Mouse (Mus musculus) induced T-regulatory cell, adult 2 months (primary cell): Measurements from ENCODE around the gene Adgrd1.

Experiments
- DNase-seq: peaks from one replicate; pipeline ENCODE4 v3.0.0-alpha.2; 2012; ENCODE audit warnings: low read depth

Gene Adgrd1

DNA sequence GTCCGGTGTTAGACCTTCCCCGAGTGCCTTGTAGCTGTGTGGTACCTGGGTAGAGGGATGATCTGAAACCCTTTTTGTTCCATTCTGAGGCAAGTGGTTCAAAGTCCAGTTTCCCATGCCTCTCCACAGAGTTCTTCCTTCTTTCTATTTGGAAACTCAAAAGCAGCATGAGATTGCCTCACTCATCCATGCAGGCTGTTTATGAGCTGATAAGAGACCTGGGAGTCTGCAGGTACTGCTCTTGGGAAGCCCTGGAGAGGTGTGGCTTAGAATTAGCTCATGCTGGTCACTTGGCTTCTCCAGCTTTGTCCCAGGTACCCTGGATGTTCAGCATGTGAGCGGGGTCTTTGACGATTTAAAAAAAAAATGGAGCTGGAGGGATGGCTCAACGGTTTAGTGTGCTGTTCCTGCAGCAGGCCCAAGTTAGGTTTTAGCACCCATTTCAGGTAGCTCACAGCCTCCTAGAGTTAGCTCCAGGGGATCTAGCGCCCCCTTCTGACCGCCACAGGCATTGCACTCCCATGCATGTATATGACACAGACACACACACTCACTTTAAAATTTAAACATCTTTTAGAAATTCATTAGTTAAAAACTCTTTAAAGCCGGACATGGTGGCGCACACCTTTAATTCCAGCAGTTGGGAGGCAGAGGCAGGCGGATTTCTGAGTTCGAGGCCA is 65.0 kb downstream of the Adgrd1 start:
- DNase-seq: no peak

DNA sequence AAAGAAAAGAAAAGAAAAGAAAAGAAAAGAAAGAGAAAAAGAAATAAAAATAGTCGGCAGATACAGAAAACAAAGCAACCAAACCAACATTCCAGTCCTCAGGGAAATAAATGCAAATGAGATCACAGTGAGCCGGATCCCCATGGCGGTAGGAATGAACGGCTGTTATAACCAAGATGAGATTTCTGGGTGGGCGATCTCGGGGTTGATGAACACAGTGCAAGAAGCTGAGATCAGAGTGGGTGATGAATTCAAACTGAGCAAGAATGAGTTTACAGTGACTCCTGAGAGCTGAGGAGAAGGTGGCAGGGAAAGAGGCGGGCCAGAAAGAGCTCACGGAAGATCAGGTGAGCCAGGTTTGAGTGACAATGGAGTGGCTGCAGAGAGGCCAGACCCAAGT is 66.9 kb downstream of the Adgrd1 start:
- no peak for DNase-seq

DNA sequence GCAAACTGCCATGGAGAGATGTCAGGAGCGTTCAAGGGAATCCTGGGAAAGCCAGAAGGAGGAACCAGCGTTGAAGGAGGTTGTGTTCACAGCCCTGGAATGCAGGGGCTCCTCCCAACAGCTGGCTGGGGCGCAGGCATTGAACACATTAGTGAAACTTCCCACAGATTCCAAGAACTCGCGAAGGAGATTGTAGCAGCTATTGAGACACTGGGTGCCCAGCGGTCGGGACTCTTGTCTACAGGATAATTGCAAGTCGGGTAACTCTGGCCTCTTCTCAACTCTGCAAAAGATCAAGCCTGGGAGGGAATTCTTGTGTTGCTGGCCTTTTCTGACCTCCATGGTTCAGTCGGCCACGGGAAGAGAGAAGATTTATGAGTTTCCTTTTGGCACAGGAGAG is 67.5 kb downstream of the Adgrd1 start:
- no peak for DNase-seq

DNA sequence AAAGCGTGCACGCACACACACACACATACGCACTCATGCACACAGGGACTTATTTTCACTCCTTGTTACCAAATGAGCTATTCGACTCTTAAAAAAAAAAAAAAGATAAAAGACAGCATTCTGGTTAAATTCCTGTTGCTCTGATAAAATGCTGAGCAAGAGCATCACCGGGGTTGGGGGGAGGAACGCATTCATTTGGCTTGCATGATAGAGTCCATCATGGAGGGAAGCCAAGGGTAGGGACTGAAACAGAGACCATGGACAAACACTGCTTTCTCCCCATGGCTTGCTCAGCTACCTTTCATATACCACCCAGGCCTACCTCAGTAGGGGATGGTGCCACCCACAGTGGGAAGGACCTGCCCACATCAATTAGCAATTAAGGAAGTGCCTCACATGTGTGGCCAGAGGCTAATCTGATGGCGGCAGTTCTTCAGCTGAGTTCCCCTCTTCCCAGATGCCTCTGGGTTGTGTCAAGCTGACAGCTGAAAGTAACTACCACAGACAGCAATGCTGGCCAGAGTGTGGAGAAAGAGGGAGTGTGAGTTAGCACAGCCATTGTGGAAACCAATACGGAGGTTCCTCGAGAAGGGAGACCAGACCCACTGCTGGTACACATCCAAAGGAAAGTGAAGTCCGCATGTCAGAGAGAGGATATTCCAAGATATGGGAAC is 68.5 kb downstream of the Adgrd1 start:
- no peak for DNase-seq

DNA sequence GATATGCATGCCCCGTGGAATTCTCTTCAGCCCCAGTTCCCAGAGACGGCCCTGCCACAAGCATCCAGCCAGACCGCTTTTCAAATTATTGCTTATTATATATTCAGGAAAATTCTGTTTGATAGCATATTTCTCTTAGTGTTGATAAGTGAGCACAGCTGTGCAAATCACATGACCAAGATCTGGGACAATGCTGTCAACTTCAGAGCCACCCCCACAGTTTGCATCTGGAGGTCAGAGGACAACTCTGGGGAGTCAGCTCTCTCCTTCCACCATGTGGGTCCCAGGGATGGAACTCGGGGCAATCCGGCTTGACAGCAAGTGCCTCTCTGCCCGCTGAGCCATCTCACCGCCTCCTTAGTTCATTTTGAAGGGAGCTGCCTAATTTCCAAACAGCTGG is 69.0 kb downstream of the Adgrd1 start:
- DNase-seq: no peak

DNA sequence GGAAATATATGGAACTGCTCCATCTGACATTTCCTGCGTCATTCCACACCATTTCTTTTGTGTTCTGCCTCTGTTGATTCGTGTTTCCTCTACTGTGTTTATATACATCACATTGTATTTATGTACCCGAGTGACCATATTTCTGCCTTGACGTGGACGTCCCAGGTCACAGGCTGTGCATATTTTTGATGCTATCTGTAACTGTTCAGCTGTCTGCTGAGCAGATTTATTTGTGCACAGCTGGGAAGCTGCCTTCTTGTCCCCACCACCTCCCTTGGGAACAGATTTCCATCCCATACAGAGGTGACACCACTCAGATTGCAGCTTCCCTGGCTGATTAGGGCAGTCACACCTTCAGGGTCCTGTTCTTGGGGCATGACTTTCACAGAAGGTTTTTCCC is 72.5 kb downstream of the Adgrd1 start:
- DNase-seq: no peak

DNA sequence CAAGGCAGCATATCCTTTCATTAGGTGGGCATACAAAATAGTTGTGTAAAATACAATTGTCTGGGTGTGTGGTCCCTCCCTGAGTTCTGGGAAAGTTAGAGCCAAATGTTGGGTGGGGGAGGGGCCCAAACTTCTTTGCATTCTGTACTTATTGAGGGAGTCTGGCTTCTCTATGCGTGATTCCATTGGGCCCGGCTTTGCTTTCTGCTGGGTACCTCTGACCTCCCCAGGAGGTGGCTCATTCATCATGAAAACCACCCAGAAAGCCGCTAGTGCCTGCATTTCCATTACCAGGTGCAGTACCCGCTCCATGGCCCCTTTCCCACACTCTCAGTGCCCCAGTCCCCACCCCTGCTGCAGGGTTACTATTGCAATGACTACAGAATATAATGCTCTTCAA is 73.0 kb downstream of the Adgrd1 start:
- DNase-seq: no peak

DNA sequence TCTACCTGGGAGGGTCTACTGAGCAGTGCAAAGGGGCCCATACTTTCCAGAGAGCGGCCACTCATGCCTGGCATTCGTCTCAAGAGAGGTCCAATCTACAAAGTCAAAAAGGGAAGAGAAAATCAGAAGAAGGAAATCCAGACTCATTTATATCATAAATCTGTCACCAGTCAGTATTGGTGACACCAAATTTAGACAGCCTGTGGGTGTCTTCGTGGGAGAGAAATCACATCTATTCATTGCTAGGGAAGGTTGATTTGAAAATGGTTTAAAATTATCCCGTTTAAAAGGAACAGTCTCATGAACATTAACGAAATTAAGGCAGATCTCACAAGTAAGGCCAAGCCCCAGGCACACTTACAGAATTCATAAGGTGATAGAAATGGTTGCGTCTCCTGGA is 76.0 kb downstream of the Adgrd1 start:
- DNase-seq: no peak

DNA sequence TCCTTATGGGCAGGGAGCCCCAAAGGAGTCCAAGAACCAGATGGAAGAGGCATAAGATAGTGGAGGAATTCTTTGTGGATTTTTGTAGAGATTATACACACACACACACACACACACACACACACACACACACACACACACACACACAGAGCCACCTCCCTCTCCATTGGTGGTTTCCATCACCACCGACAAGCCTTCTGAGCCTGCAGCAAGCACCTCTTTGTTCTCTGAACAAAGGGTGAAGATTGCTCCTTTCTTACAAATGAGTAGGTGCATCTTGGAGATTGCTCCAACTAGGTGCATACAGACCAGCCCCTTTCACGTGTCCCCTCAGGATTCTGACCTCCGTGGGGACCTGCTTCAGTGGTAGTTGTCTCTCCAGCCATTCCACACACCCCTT is 79.4 kb downstream of the Adgrd1 start:
- no peak for DNase-seq

DNA sequence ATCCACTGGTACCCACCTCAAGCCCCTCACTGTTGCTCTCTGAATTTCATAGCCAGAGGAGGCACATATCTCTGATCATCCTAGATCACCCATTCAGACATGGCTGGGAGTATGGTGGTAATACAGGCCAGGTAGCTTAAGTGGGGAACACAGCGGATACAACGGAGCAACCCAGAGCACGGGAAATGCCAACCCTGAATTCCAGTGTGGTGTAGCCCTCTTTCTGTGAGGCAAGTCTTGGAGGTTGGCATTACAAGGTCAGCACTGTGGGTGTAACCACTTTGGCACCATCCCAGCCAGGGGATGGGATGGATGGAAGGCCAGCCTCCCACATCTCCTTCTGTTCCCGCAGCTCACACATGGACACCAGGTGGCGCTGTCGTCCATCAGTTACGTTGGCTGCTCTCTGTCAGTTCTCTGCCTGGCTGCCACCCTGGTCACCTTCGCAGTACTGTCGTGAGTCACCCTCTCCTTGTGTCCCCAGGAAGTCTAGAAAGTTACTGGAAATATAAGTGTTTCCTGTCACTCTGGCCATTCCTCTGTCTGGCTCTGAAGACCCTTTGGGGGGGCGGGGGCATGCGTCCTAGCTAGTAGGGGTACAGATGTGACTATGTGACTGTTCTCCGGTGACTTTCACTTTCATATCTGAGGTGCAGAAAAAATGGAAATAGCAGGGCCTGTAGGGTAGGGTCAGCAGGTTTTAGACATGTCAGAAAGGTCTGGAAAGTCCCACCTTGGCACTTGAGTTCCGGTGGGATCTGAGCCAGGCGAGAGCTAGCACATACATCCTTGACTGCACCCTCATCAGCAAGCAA is 81.4 kb downstream of the Adgrd1 start:
- DNase-seq: peak; percentile 89

DNA sequence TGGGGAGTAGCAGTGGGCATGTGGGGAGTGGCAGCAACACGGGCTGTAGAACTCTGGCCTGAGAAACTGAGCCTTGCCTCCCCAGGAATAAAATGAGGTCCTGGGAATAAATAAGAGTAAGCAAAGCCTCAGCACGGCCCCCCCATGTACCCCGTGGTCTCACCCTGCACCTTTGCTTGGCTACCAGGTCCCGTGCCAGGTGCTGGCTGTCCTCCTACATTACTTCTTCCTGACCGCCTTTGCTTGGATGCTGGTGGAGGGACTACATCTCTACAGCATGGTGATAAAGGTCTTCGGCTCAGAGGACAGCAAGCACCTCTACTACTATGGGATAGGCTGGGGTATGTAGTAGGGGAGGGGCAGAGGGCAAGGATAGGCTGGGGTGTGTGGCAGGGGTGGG is 82.8 kb downstream of the Adgrd1 start:
- no peak for DNase-seq

DNA sequence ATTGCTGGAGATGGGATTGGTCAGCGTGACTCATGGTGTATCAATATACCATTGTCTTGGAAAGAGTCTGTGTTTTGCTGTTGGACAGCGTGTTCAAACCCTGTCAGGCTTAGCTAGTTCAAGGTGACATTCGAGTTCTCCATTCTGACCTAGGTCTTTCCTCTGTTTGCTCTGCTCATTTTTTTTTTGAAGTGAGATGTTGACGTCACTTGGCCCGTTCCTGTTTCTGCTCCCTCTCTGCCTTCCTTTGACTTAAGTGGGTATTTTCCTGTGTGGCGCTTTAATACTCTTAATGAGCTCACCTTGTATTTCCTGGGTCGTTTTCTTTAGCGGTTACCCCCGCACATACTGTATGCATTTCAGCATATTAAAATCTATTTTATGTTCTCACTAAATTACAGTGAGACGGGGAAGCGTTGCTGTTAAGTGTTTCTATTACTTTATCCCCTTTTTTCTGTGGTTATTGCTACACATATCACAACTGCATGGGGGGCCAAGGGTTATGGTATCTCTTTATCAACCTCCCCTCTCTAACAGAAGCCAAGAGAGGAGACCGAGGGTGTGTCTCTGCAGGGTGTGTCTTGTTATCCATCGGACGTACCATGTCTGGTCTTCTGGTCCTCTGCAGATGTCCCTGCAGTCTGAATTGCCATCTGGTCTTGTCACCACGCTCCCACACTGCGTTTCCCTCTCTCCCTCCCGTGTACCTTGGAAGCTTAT is 83.6 kb downstream of the Adgrd1 start:
- DNase-seq: no peak

DNA sequence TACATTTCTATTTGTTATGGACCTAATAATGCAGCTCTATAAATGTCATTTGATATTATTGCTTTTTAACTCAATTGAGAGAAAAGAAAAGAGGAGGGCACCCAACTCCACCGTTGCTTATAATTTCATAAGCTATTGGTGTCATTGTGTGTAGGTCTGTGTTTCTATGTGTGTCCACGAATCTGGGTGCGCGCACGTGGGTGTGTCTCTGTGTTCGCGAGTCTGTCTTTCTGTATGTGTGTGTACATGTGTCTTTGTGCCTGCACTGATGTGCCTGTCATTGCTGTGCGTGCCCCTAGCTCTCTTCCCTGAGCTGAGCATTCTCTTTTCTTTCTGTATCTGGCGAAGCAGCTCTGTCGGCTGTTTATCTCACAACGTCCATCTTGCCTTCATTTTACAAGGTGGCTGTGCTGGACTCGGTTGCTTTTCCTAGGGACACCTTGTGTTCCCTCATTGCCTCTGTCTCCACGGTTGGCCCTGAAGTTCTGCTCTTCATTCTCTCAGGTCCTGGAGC is 84.2 kb downstream of the Adgrd1 start:
- DNase-seq: no peak

DNA sequence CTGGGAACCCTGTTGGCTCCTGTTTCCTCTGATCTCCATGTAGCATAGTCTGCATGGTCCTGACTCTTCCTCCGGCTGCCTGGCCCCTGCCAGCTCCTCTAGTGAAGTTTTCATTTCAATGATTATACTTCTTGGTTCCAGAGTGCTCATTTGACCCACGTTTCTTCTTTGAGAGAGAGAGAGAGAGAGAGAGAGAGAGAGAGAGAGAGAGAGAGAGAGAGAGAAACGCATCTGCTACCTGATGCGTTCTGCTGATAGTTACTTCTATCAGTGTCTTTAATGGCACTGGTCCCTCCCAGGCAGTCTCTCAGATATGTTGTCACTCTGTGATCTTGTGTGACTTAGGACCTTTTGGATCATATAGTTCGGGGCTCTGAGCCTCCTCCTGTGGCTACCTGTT is 84.9 kb downstream of the Adgrd1 start:
- DNase-seq: no peak

DNA sequence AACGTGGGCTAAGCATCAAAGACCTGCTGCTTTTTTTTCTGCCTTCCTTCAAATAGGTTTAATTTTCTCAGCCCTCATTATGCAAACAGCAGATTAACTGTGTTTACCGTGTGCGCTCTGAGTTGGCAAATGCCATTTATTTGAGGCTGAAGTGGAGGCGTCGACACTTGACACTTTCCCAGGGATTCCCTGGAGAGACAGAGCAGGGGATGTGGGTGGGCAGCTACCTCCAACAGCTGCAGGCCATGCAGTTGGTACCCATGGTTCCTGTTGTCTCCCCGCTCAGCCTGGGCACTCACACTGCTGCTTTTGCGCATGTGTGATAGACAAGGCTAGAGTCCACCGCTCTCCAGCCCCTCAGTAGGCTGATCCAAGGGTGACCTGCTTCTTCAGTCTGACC is 86.0 kb downstream of the Adgrd1 start:
- no peak for DNase-seq

DNA sequence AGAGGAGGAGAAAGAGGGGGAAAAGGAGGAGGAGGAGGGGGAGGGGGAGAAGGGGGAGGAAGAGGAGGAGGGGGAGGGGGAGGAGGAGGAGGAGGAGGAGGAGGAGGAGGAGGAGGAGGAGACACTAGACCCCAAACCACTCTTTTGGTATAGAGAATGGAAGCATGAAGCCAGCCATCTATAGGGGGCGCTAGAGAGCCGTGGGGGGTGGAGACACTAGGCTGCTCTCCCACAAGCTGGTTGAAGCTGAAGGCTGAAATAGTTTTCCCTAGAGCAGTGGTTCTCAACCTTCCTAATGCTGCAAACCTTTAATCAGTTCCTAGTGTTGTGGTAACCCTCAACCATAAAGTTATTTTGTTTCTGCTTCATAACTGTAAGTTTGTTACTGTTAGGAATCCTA is 89.7 kb downstream of the Adgrd1 start:
- peak; percentile 54 for DNase-seq

DNA sequence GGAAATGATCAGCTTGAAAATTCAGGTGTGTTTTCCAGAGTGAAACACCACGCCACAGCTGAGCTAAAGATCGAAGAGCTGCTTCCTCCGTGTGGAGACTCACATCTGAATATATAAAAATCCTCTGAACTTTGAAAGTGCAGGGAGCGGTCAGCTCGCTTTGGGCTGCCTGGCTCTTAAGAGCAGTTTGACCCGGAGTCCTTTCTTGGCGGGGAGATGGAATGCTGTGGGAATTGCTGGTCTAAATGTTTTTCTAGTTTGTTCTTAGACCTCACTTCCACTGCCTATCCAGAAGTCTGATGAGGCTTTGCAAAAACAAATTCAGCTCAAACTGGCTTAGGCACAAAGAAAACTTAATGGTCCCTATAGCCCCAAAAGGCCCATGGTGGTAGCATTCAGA is 90.4 kb downstream of the Adgrd1 start:
- no peak for DNase-seq

DNA sequence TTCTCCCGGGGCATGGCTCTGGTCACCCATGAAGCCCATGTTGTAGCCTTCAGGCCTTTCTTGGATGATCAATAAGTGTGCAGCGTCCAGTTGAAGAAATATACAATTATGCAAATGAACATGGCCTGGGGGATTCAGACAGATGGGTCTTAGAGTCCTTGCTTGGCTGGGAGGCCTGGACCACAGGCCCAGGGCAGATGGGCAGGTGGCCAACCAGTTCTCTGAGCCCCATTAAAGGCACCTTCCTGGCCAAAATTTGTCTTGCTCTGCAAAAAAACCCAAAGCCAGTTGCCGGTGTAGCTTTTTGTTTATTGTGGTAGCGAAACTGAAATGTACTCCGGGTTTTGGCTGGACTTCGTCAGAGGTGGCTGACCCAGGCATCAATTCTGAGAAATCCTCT is 92.5 kb downstream of the Adgrd1 start:
- DNase-seq: no peak

DNA sequence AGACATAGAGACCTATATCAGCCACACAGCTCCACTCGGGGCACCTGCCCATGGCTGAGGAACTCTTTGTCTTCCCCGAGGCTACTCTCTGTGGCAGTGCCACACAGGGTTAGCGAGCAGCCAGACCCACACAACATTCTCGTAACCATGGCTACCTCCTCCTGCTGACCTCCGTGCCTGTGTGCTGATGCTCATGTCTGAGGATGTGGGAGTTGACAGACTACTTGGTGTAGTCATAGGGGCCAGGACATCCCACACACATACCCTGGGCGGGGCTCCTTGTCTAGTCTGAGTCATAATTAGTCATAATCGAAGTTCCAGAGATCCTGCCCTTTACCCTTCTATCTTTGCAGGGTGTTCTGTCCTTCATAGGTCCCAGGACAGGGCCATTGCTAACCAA is 93.5 kb downstream of the Adgrd1 start:
- DNase-seq: peak; percentile 57

DNA sequence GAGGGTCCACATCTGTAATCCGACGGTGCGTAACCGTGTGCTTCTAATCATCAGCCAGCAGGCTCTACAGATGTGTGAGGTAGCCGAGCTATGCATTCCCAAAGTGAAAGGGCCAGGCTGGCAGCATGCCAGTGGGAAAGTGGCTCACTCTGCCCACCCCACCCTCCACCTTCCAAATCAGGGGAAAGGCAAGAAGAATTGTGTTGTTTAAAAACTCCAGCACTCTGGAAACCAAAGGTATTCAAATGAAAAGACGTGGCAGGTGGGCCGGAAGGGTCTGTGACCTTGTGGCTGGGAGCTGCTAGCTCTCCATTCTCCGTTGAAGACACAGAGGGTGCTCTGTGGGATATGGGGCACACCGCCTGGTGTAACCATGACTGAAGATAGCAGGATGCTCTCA is 100.0 kb downstream of the Adgrd1 start:
- DNase-seq: no peak

DNA sequence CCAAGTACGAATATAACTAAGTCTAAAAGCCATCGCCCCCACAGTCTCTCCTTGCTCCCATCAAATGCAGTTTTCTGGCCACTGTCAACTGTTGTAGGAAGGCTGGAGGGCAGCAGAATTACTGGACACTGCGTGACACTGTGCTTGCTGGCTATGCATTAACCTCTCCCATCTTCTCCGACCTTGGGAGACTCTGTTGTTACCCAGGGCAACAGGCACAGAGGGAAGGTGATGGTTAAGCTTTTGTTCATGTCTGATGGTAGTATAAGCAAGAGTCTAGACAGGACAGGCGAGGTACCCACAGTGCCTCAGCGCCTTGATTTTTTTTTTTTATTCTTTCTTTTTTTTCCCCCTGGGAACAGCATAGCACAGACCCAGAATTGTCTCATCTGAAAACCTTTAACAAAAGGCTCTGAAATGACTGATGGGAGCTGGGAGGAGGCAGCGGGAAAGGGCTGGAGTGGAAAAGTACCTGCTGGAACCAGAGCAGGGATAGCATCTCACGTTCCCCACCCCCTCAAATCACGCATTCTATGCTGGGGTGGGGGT is 100.5 kb downstream of the Adgrd1 start:
- no peak for DNase-seq

DNA sequence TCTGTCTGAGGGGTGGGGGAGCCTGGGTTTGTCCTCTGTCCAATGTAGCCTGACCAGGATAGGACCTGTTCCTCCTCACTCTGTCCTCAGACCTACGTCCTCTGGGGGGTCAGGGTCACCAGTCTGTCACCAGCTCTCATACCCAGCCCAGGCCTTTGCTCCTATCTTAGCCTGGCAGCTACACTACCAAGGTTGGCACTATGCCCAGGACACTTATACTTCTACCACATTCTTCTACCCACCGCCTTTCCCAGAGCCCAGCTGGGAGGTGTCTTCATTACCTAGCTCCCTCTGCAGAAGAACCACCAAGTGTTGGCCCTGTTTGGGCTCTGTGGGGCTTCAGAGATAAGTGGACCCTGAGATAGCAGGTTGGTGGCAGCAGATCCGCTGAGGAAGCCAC is 103.6 kb downstream of the Adgrd1 start:
- DNase-seq: no peak
